Mouse (Mus musculus): ENCODE data around the gene Gmnc. TPM values are rescaled to one million over a fixed set of nuclear protein-coding genes. Genes with fewer than 3 reads are reported as not detected.

Gene Gmnc
- polyA plus RNA-seq, 1 experiment: not detected

DNA sequence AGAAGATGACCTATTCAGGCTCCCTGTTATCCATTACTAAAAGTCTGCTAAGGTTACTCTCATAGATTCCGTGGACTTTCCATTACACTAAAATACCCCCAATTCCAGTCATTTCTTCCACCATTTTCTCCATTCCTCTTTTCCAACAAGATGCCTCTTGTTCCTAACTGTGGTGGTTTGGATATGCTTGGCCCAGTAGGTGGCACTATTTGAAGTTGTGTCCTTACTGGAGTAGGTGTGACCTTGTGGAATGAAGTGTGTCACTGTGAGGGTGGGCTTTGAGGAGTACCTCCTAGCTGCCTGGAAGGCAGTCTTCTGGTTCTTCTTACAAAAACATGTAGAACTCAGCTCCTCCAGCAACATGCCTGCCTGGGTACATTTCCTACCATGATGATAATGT is 11.3 kb upstream of the Gmnc start:
- Histone ChIP-seq H3K79me2 (ENCODE audit: control insufficient read depth, insufficient read depth) (no peaks in the 10 kb centered on the region), H3ac (ENCODE audit: control insufficient read depth, insufficient read length) (no peak overlapping the region), H3K27me3 (ENCODE audit: control insufficient read depth, insufficient read depth, insufficient read length) (no peaks in the 10 kb centered on the region), H3K36me3 (ENCODE audit: control insufficient read depth, insufficient read depth) (no peaks in the 10 kb centered on the region), H3K4me3 (no peak overlapping the region), H3K4me2 (ENCODE audit: low read depth) (no peak overlapping the region)
- TF ChIP-seq TCF12 (IDR thresholded peaks at IDR 0.05; ENCODE audit: insufficient read depth, poor library complexity, severe bottlenecking) (no peak), REST (IDR thresholded peaks at IDR 0.05; ENCODE audit: insufficient read depth, insufficient read length) (no peak), MYOD1 (IDR thresholded peaks at IDR 0.05; ENCODE audit: control insufficient read depth in 1 of 3, insufficient read length in 2 of 3, low read depth in 2 of 3) (no peak), TCF3 (IDR thresholded peaks at IDR 0.05; ENCODE audit: insufficient read length, low read depth) (no peak), MAX (IDR thresholded peaks at IDR 0.05; ENCODE audit: low read depth) (no peak), USF1 (IDR thresholded peaks at IDR 0.05; ENCODE audit: low read depth) (no peak), E2F4 (IDR thresholded peaks at IDR 0.05; ENCODE audit: insufficient read depth) (no peak), CEBPB (IDR thresholded peaks at IDR 0.05; ENCODE audit: insufficient read depth, poor library complexity, severe bottlenecking) (no peak), POLR2AphosphoS2 (IDR thresholded peaks at IDR 0.05; ENCODE audit: insufficient read length, low read depth) (no peak), MYOG (IDR thresholded peaks at IDR 0.05; ENCODE audit: control insufficient read depth in 1 of 3, insufficient read depth in 1 of 3, insufficient read length in 2 of 3, low read depth in 2 of 3) (no peak), SRF (IDR thresholded peaks at IDR 0.05; ENCODE audit: control insufficient read depth, insufficient read length, low read depth) (no peak), POLR2A (IDR thresholded peaks at IDR 0.05; ENCODE audit: insufficient read length, low read depth) (no peak)

DNA sequence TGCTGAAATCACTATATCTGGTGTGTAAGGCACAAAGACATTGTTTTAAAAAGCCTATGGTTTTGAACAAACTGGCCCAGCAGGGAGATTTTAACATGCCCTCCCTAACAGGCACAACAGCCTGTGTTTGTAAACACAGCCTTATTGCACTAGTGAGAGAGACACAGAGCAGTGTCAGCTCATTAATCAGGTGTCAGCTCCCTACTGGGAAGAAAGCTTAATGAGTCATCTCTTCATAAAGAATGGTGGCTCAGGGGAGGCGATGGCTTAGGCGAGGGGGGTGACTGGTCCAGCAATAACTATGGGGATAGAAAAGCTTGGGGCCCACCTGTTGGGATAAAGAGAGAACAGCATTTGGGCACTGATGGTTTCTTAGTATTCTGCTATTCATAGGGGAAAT is 8.1 kb upstream of the Gmnc start:
- no peak for TF ChIP-seq MAX (IDR thresholded peaks at IDR 0.05; ENCODE audit: low read depth)
- TF ChIP-seq TCF3 (IDR thresholded peaks at IDR 0.05; ENCODE audit: insufficient read length, low read depth): no peak
- no peak for TF ChIP-seq USF1 (IDR thresholded peaks at IDR 0.05; ENCODE audit: low read depth)
- TF ChIP-seq MYOD1 (IDR thresholded peaks at IDR 0.05; ENCODE audit: control insufficient read depth in 1 of 3, insufficient read length in 2 of 3, low read depth in 2 of 3): no peak
- no peak for TF ChIP-seq E2F4 (IDR thresholded peaks at IDR 0.05; ENCODE audit: insufficient read depth)
- no peak for TF ChIP-seq MYOG (IDR thresholded peaks at IDR 0.05; ENCODE audit: control insufficient read depth in 1 of 3, insufficient read depth in 1 of 3, insufficient read length in 2 of 3, low read depth in 2 of 3)
- no peak for TF ChIP-seq CEBPB (IDR thresholded peaks at IDR 0.05; ENCODE audit: insufficient read depth, poor library complexity, severe bottlenecking)
- TF ChIP-seq REST (IDR thresholded peaks at IDR 0.05; ENCODE audit: insufficient read depth, insufficient read length): no peak
- no peak for TF ChIP-seq TCF12 (IDR thresholded peaks at IDR 0.05; ENCODE audit: insufficient read depth, poor library complexity, severe bottlenecking)
- no peak for TF ChIP-seq SRF (IDR thresholded peaks at IDR 0.05; ENCODE audit: control insufficient read depth, insufficient read length, low read depth)
- no peak for TF ChIP-seq POLR2A (IDR thresholded peaks at IDR 0.05; ENCODE audit: insufficient read length, low read depth)
- TF ChIP-seq POLR2AphosphoS2 (IDR thresholded peaks at IDR 0.05; ENCODE audit: insufficient read length, low read depth): no peak

DNA sequence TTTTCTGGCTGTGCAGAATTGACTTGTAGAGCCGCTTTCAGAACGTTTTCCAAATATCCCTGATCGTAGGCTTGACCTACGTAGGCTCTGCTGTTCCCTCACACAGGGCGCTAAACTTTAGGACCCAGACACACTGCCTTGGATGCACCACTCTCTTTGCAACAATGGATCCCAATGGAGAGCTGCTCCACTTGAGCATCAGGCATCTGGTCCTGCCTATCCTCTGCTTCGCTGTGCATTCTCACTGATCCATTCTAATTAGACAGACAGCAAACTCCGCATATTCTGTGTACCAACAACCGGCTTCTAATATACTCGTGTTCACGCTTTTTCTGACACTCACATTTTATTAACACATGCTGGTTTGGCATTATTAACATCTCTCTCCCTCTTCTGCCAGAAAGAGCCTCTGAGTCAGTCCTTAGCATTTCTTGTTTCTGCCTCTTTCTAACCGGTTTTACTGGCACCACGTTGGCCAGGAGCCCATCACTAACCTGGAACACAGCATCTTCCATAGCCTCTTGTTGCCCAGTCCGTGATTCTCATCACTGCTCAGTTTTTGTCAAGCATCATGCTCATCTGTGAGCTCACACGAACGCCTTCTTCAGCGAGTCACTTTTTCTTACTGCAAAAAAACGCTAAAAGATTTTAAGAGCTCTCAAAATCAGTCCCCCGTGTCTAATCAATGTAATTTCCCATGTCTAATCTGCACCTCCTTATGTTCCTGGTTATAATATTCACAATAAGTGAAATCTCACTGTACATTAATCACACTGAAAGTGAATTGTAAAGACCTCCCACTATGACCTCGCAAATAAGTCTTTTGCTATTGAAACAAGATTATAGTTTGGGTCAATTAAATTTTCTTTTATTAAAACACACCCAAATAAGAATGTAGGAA is 1.8 kb downstream of the Gmnc start:
- Histone ChIP-seq H3ac (ENCODE audit: control insufficient read depth, insufficient read length) (no peak overlapping the region), H3K79me2 (ENCODE audit: control insufficient read depth, insufficient read depth) (no peaks in the 10 kb centered on the region)
- TF ChIP-seq E2F4 (IDR thresholded peaks at IDR 0.05; ENCODE audit: insufficient read depth): no peak
- no peak for TF ChIP-seq MYOG (IDR thresholded peaks at IDR 0.05; ENCODE audit: control insufficient read depth in 1 of 3, insufficient read depth in 1 of 3, insufficient read length in 2 of 3, low read depth in 2 of 3)
- TF ChIP-seq CEBPB (IDR thresholded peaks at IDR 0.05; ENCODE audit: insufficient read depth, poor library complexity, severe bottlenecking): no peak
- no peak for TF ChIP-seq TCF3 (IDR thresholded peaks at IDR 0.05; ENCODE audit: insufficient read length, low read depth)
- TF ChIP-seq MYOD1 (IDR thresholded peaks at IDR 0.05; ENCODE audit: control insufficient read depth in 1 of 3, insufficient read length in 2 of 3, low read depth in 2 of 3): no peak
- no peak for TF ChIP-seq POLR2A (IDR thresholded peaks at IDR 0.05; ENCODE audit: insufficient read length, low read depth)

More for the DNA sequence above, 8.1 kb upstream of the Gmnc start:
- Histone ChIP-seq H3K4me3 (no peak overlapping the region), H3K4me2 (ENCODE audit: low read depth) (no peak overlapping the region), H3ac (ENCODE audit: control insufficient read depth, insufficient read length) (no peak overlapping the region), H3K27me3 (ENCODE audit: control insufficient read depth, insufficient read depth, insufficient read length) (no peaks in the 10 kb centered on the region), H3K36me3 (ENCODE audit: control insufficient read depth, insufficient read depth) (no peaks in the 10 kb centered on the region), H3K79me2 (ENCODE audit: control insufficient read depth, insufficient read depth) (no peaks in the 10 kb centered on the region)

DNA sequence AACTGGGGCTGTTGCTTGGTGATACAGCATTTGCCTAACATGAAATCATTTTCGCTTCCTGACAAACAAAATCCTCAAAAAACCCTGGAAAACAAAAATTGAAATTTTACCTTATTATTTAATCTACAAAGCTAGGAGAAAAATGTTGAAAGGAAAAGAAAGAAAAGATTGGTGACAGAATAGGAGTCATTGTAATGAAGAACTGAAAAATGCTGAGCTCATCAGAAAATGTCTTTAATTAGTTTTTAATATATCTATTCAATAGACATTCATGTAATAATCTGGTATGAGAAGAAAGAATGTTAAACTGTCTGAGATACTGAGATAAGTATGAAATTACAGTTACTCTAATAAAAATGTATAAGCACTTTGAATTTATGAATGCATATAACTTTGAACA is 3.3 kb downstream of the Gmnc start:
- Histone ChIP-seq H3K79me2 (ENCODE audit: control insufficient read depth, insufficient read depth) (no peaks in the 10 kb centered on the region), H3ac (ENCODE audit: control insufficient read depth, insufficient read length) (no peak overlapping the region), H3K4me2 (ENCODE audit: low read depth) (no peak overlapping the region), H3K27me3 (ENCODE audit: control insufficient read depth, insufficient read depth, insufficient read length) (no peaks in the 10 kb centered on the region), H3K36me3 (ENCODE audit: control insufficient read depth, insufficient read depth) (no peaks in the 10 kb centered on the region), H3K4me3 (no peak overlapping the region)
- TF ChIP-seq TCF12 (IDR thresholded peaks at IDR 0.05; ENCODE audit: insufficient read depth, poor library complexity, severe bottlenecking) (no peak), E2F4 (IDR thresholded peaks at IDR 0.05; ENCODE audit: insufficient read depth) (no peak), REST (IDR thresholded peaks at IDR 0.05; ENCODE audit: insufficient read depth, insufficient read length) (no peak), MYOG (IDR thresholded peaks at IDR 0.05; ENCODE audit: control insufficient read depth in 1 of 3, insufficient read depth in 1 of 3, insufficient read length in 2 of 3, low read depth in 2 of 3) (no peak), POLR2AphosphoS2 (IDR thresholded peaks at IDR 0.05; ENCODE audit: insufficient read length, low read depth) (no peak), MYOD1 (IDR thresholded peaks at IDR 0.05; ENCODE audit: control insufficient read depth in 1 of 3, insufficient read length in 2 of 3, low read depth in 2 of 3) (no peak), USF1 (IDR thresholded peaks at IDR 0.05; ENCODE audit: low read depth) (no peak), MAX (IDR thresholded peaks at IDR 0.05; ENCODE audit: low read depth) (no peak), TCF3 (IDR thresholded peaks at IDR 0.05; ENCODE audit: insufficient read length, low read depth) (no peak)

More for the DNA sequence above, 1.8 kb downstream of the Gmnc start:
- Histone ChIP-seq H3K27me3 (ENCODE audit: control insufficient read depth, insufficient read depth, insufficient read length) (no peaks in the 10 kb centered on the region), H3K36me3 (ENCODE audit: control insufficient read depth, insufficient read depth) (no peaks in the 10 kb centered on the region), H3K4me3 (no peak overlapping the region), H3K4me2 (ENCODE audit: low read depth) (no peak overlapping the region)

All from myocyte (in vitro differentiated cells).